Mouse (Mus musculus) myocyte (in vitro differentiated cells): ENCODE results near the gene Anapc7.

Experiments
- MAX ChIP-seq: IDR thresholded peaks from one replicate; pipeline ENCODE4 v1.6.1; 2011; ENCODE audit warnings: low read depth, mild to moderate bottlenecking, control low read depth
- POLR2A ChIP-seq: IDR thresholded peaks from one replicate; pipeline ENCODE4 v1.6.1; 2011; ENCODE audit warnings: low read depth, mild to moderate bottlenecking, control low read depth, moderate library complexity; ENCODE audit not compliant: insufficient read length

GRCm38 (mm10) chr5:122491385-122491784 lies 69.9 kb downstream of the Anapc7 start:
- TF ChIP-seq POLR2A, result no peak
- no peak for TF ChIP-seq MAX
